Mouse (Mus musculus): ENCODE data around the gene Spats2l. TPM values are rescaled to one million over a fixed set of nuclear protein-coding genes. Genes with fewer than 3 reads are reported as not detected.
A peak's percentile ranks its signal among the peaks of the same experiment; 100 is the strongest.

Spats2l gene
- polyA plus RNA-seq, 1 experiment from 2014 or later: 69.5 TPM

DNA sequence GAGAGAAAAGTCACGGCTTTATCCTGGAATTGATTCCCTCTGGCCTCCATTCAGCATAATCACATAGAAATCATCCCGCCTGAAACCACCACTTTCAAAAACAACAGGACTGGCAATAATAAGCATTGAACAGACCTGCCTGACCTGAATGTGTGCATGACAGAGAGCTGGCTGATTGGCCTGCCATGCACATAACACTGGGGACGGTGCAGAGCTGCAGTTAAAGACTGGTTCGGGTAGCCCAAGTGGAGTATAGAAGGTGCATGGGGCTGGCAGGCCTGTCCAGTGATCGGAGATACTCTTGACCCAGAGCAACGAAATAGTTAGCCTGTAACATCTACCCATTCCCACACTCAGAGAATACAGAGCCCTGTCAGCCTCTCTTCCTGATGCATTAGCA lies 168.3 kb downstream of the Spats2l start:
- 94% methylated on average over 6 of the region's 6 CpGs for WGBS
- Histone ChIP-seq H3K4me2 (ENCODE audit: low read length) (no peak overlapping the region), H3K4me1 (replicated peaks; ENCODE audit: insufficient read depth, low read length) (0 out of 2 replicates have a peak, but pooled peaks cover 3% of the 10 kb centered on the region), H3K27ac (no peak overlapping the region), H3K9me3 (replicated peaks; ENCODE audit: low read length) (no peaks in the 10 kb centered on the region), H3K36me3 (ENCODE audit: insufficient read depth, low read length) (0 out of 2 replicates have a peak, but pooled peaks cover 27% of the 10 kb centered on the region), H3K4me3 (replicated peaks; ENCODE audit: low read depth, low read length) (no peak overlapping the region), H3K27me3 (ENCODE audit: insufficient read depth, low read length) (no peaks in the 10 kb centered on the region), H3K9ac (ENCODE audit: low read depth, low read length) (no peak overlapping the region)
- ATAC-seq (replicated peaks; ENCODE audit: low FRiP score, low read depth): no peak
- DNase-seq (ENCODE audit: low spot score): no peak
- TF ChIP-seq CTCF (IDR thresholded peaks at IDR 0.05; ENCODE audit: low read depth): no peak

DNA sequence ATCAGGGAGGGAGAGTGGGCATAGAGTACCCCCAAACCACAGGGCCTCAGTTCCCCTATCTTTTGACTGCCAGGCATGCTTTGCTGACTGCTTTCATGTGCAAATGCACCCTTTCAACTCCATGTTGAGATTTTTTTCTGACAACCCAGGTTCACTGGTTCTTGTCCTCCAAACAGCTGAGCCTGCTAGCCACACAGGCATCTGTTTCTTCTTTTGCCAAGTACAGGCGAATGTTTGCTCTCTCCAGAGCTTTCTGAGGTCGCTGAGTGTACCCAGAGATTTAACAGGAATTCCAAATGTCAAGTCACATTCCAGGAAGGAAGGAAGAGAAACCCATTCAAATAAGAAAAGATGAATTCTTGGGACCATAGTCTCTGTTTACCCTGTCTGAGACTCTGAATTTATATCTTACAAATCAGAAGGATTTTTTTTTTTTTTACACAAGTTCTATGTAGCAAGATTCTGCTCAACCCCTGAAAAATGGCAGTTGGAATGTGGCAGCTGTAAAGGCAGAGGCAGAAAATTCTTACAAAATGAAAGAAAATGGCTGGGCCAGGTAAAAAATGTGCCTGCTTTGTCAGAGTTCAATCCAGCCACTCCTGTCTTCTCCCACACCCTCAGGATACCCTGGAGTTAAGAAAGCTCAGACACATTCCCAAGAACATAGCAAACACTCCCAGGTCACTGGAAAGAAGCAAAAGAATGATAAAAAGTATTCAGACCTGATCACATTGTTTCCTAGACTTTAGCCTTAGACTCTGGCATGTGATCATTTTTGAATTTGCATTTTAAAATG lies 173.8 kb downstream of the Spats2l start:
- Histone ChIP-seq H3K9me3 (replicated peaks; ENCODE audit: low read length) (no peaks in the 10 kb centered on the region), H3K27me3 (ENCODE audit: insufficient read depth, low read length) (no peaks in the 10 kb centered on the region), H3K27ac (no peak overlapping the region), H3K9ac (ENCODE audit: low read depth, low read length) (no peak overlapping the region), H3K4me1 (replicated peaks; ENCODE audit: insufficient read depth, low read length) (no peaks in the 10 kb centered on the region), H3K4me2 (ENCODE audit: low read length) (no peak overlapping the region), H3K4me3 (replicated peaks; ENCODE audit: low read depth, low read length) (no peak overlapping the region), H3K36me3 (ENCODE audit: insufficient read depth, low read length) (0 out of 2 replicates have a peak, but pooled peaks cover 4% of the 10 kb centered on the region)
- 49% methylated on average over 2 of the region's 2 CpGs for WGBS
- no peak for TF ChIP-seq CTCF (IDR thresholded peaks at IDR 0.05; ENCODE audit: low read depth)
- DNase-seq (ENCODE audit: low spot score): peak; percentile 48
- no peak for ATAC-seq (replicated peaks; ENCODE audit: low FRiP score, low read depth)

DNA sequence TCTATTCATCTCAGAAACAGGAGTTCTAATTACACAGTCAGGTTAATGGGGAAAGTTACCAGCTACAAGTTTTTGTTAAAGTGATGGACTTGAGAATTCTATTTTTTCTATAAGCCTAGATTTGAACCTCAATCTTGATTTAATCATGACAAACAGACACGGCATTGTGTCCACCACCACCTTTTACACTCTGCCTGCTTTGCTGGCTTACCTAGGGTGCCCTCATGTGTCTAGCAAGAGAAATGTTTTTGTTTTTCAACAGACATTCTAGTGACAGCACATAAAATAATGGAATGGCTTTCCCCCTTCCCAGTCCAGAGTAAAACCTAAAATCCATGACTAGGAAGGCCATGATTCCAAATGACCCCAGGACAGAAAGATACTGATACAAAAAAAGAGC lies 175.2 kb downstream of the Spats2l start:
- no peak overlapping the region for H3K9ac ChIP-seq (ENCODE audit: low read depth, low read length)
- H3K4me3 ChIP-seq (replicated peaks; ENCODE audit: low read depth, low read length): no peak overlapping the region
- no peak overlapping the region for H3K4me2 ChIP-seq (ENCODE audit: low read length)
- DNase-seq (ENCODE audit: low spot score) (peak; percentile 67), ATAC-seq (replicated peaks; ENCODE audit: low FRiP score, low read depth) (no peak)
- 0 out of 2 replicates have a peak, but pooled peaks cover 8% of the 10 kb centered on the region for H3K36me3 ChIP-seq (ENCODE audit: insufficient read depth, low read length)
- H3K9me3 ChIP-seq (replicated peaks; ENCODE audit: low read length): no peaks in the 10 kb centered on the region
- no peaks in the 10 kb centered on the region for H3K27me3 ChIP-seq (ENCODE audit: insufficient read depth, low read length)
- no peaks in the 10 kb centered on the region for H3K4me1 ChIP-seq (replicated peaks; ENCODE audit: insufficient read depth, low read length)
- 13% methylated on average over 1 of the region's 1 CpGs for WGBS
- peak; percentile 79 for TF ChIP-seq CTCF (IDR thresholded peaks at IDR 0.05; ENCODE audit: low read depth)
- no peak overlapping the region for H3K27ac ChIP-seq

- H3K36me3 ChIP-seq (ENCODE audit: insufficient read depth, low read length): peaks cover 12% of the 10 kb centered on the region; the same call in 1 of the 2 replicates
- H3K9ac ChIP-seq (ENCODE audit: low read depth, low read length): no peak overlapping the region
- H3K9me3 ChIP-seq (replicated peaks; ENCODE audit: low read length): no peaks in the 10 kb centered on the region
- H3K27me3 ChIP-seq (ENCODE audit: insufficient read depth, low read length): no peaks in the 10 kb centered on the region
- DNase-seq (ENCODE audit: low spot score) (no peak), ATAC-seq (replicated peaks; ENCODE audit: low FRiP score, low read depth) (no peak)
- no peak for TF ChIP-seq CTCF (IDR thresholded peaks at IDR 0.05; ENCODE audit: low read depth)
- H3K4me2 ChIP-seq (ENCODE audit: low read length): no peak overlapping the region
- no peak overlapping the region for H3K4me3 ChIP-seq (replicated peaks; ENCODE audit: low read depth, low read length)
- WGBS: 65% methylated on average over 5 of the region's 5 CpGs
- H3K4me1 ChIP-seq (replicated peaks; ENCODE audit: insufficient read depth, low read length): no peaks in the 10 kb centered on the region
- H3K27ac ChIP-seq: no peak overlapping the region
These were observed 175.8 kb downstream of the Spats2l start for GRCm38 (mm10) chr1:57949716-57950115.

- Histone ChIP-seq H3K9me3 (replicated peaks; ENCODE audit: low read length) (no peaks in the 10 kb centered on the region), H3K36me3 (ENCODE audit: insufficient read depth, low read length) (peaks cover 18% of the 10 kb centered on the region), H3K4me3 (replicated peaks; ENCODE audit: low read depth, low read length) (no peak overlapping the region), H3K9ac (ENCODE audit: low read depth, low read length) (no peak overlapping the region), H3K4me1 (replicated peaks; ENCODE audit: insufficient read depth, low read length) (no peaks in the 10 kb centered on the region), H3K27ac (no peak overlapping the region), H3K4me2 (ENCODE audit: low read length) (no peak overlapping the region), H3K27me3 (ENCODE audit: insufficient read depth, low read length) (no peaks in the 10 kb centered on the region)
- DNase-seq (ENCODE audit: low spot score) (no peak), ATAC-seq (replicated peaks; ENCODE audit: low FRiP score, low read depth) (no peak)
- WGBS: 97% methylated on average over 4 of the region's 4 CpGs
- no peak for TF ChIP-seq CTCF (IDR thresholded peaks at IDR 0.05; ENCODE audit: low read depth)
These were observed 178.5 kb downstream of the Spats2l start for GRCm38 (mm10) chr1:57952509-57952908.

GRCm38 (mm10) chr1:57953586-57954375 lies 179.8 kb downstream of the Spats2l start:
- no peak for ATAC-seq (replicated peaks; ENCODE audit: low FRiP score, low read depth)
- H3K27me3 ChIP-seq (ENCODE audit: insufficient read depth, low read length): no peaks in the 10 kb centered on the region
- no peak for DNase-seq (ENCODE audit: low spot score)
- no peak for TF ChIP-seq CTCF (IDR thresholded peaks at IDR 0.05; ENCODE audit: low read depth)
- no peaks in the 10 kb centered on the region for H3K9me3 ChIP-seq (replicated peaks; ENCODE audit: low read length)
- H3K36me3 ChIP-seq (ENCODE audit: insufficient read depth, low read length): peaks cover 18% of the 10 kb centered on the region
- no peak overlapping the region for H3K4me2 ChIP-seq (ENCODE audit: low read length)
- WGBS: 86% methylated on average over 16 of the region's 16 CpGs
- no peak overlapping the region for H3K27ac ChIP-seq
- H3K4me1 ChIP-seq (replicated peaks; ENCODE audit: insufficient read depth, low read length): no peaks in the 10 kb centered on the region
- H3K9ac ChIP-seq (ENCODE audit: low read depth, low read length): no peak overlapping the region
- no peak overlapping the region for H3K4me3 ChIP-seq (replicated peaks; ENCODE audit: low read depth, low read length)
